Mouse (Mus musculus): ENCODE data around the gene Cnnm2. TPM values are rescaled to one million over a fixed set of nuclear protein-coding genes. Genes with fewer than 3 reads are reported as not detected.

Gene Cnnm2
- total and polyA plus RNA-seq, 3 experiments: 4.0 to 10.7 TPM; not detected in 1

DNA sequence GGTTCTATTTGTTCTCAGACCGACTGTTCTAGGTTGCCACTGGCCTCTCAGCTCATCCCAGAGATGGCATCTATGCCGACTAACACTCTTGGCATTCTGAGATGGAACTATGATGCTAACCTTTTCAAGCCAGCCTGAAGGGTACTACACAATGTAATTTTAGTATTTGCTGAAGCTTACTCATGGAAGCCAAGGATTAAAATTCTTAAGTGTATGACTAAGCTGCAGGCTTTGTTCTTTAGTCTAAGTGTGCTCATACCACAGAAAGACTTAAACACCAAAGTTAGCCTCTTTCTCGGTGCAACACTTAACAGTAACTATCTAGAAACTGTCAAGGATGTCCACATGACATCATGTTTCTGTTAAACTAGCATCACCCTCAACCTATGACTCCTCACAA lies 131.5 kb downstream of the Cnnm2 start:
- H3K9me3 ChIP-seq (replicated peaks; ENCODE audit: insufficient read depth, low read length): no peaks in the 10 kb centered on the region
- no peak overlapping the region for H3K9ac ChIP-seq (ENCODE audit: control insufficient read depth, low read depth, low read length, poor library complexity, severe bottlenecking)
- H3K4me1 ChIP-seq (ENCODE audit: control insufficient read depth in 1 of 2, insufficient read depth in 2 of 2, low read length in 2 of 2): peaks cover 8 to 22% of the 10 kb centered on the region in 2 experiments
- no peak for DNase-seq (ENCODE audit: low read depth, low spot score)
- no peak overlapping the region for H3K4me3 ChIP-seq (ENCODE audit: control insufficient read depth in 1 of 2, insufficient read depth in 1 of 2, low read depth in 2 of 2, low read length in 2 of 2)
- peaks cover 22 to 44% of the 10 kb centered on the region in 2 experiments for H3K36me3 ChIP-seq (ENCODE audit: control insufficient read depth in 1 of 2, insufficient read depth in 2 of 2, low read length in 2 of 2)
- H3K79me2 ChIP-seq (ENCODE audit: control insufficient read depth, insufficient read depth, low read length, poor library complexity): no peaks in the 10 kb centered on the region
- no peak for TF ChIP-seq POLR2A (IDR thresholded peaks at IDR 0.05; ENCODE audit: control insufficient read depth in 1 of 2, insufficient read depth in 1 of 2, low read depth in 1 of 2, low read length in 2 of 2, poor library complexity in 1 of 2)
- no peak for TF ChIP-seq ZMIZ1 (IDR thresholded peaks at IDR 0.05; ENCODE audit: low read depth, low read length)
- no peak for TF ChIP-seq RCOR1 (IDR thresholded peaks at IDR 0.05; ENCODE audit: low read depth, low read length)
- TF ChIP-seq MAX (IDR thresholded peaks at IDR 0.05; ENCODE audit: low read length): no peak
- TF ChIP-seq NRF1 (IDR thresholded peaks at IDR 0.05; ENCODE audit: insufficient read depth, low read depth, low read length, poor library complexity, severe bottlenecking): no peak
- no peak for TF ChIP-seq GABPA (IDR thresholded peaks at IDR 0.05; ENCODE audit: low read depth, low read length)
- TF ChIP-seq POLR2AphosphoS5 (IDR thresholded peaks at IDR 0.05; ENCODE audit: borderline replicate concordance, low read depth, low read length): no peak
- TF ChIP-seq SIN3A (IDR thresholded peaks at IDR 0.05; ENCODE audit: low read length): no peak
- TF ChIP-seq CHD1 (IDR thresholded peaks at IDR 0.05; ENCODE audit: low read depth, low read length): no peak
- TF ChIP-seq ZC3H11A (IDR thresholded peaks at IDR 0.05; ENCODE audit: low read depth, low read length): no peak
- no peak for TF ChIP-seq MAZ (IDR thresholded peaks at IDR 0.05; ENCODE audit: low read depth, low read length)
- TF ChIP-seq ELF1 (IDR thresholded peaks at IDR 0.05; ENCODE audit: low read depth, low read length): no peak
- no peak for TF ChIP-seq SMC3 (IDR thresholded peaks at IDR 0.05; ENCODE audit: low read depth, low read length)
- TF ChIP-seq ETS1 (IDR thresholded peaks at IDR 0.05; ENCODE audit: low read depth, low read length): no peak
- no peak for TF ChIP-seq UBTF (IDR thresholded peaks at IDR 0.05; ENCODE audit: borderline replicate concordance, insufficient read depth, low read depth, low read length)
- TF ChIP-seq CHD2 (IDR thresholded peaks at IDR 0.05; ENCODE audit: low read length): no peak
- H3K27ac ChIP-seq (ENCODE audit: control insufficient read depth, low read depth, low read length): no peak overlapping the region
- no peaks in the 10 kb centered on the region for H3K27me3 ChIP-seq (ENCODE audit: control insufficient read depth in 1 of 2, insufficient read depth in 2 of 2, low read length in 2 of 2)

DNA sequence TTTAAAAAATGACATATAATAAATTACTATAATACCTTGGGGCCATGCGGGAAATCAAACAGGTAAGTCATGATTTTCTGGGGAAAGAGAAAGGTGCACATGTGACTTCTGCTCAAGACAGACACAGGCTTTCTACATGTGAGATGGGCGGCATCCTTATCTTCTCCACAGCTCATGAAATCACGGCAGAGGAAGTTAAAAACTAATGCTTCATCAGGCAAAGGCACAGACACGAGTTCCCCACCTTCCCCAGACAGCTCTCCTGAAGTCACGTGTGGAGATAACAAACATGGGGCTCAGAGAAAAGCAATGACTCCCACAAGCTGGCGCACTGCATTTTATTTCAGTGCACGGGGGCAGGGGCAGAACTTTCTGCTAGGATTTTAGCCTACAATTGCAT lies 132.1 kb downstream of the Cnnm2 start:
- no peak overlapping the region for H3K27ac ChIP-seq (ENCODE audit: control insufficient read depth, low read depth, low read length)
- no peaks in the 10 kb centered on the region for H3K79me2 ChIP-seq (ENCODE audit: control insufficient read depth, insufficient read depth, low read length, poor library complexity)
- no peaks in the 10 kb centered on the region for H3K9me3 ChIP-seq (replicated peaks; ENCODE audit: insufficient read depth, low read length)
- peaks cover 8 to 19% of the 10 kb centered on the region in 2 experiments for H3K4me1 ChIP-seq (ENCODE audit: control insufficient read depth in 1 of 2, insufficient read depth in 2 of 2, low read length in 2 of 2)
- H3K9ac ChIP-seq (ENCODE audit: control insufficient read depth, low read depth, low read length, poor library complexity, severe bottlenecking): no peak overlapping the region
- peak; percentile 53 for DNase-seq (ENCODE audit: low read depth, low spot score)
- peaks cover 19 to 49% of the 10 kb centered on the region in 2 experiments for H3K36me3 ChIP-seq (ENCODE audit: control insufficient read depth in 1 of 2, insufficient read depth in 2 of 2, low read length in 2 of 2)
- H3K27me3 ChIP-seq (ENCODE audit: control insufficient read depth in 1 of 2, insufficient read depth in 2 of 2, low read length in 2 of 2): no peaks in the 10 kb centered on the region
- H3K4me3 ChIP-seq (ENCODE audit: control insufficient read depth in 1 of 2, insufficient read depth in 1 of 2, low read depth in 2 of 2, low read length in 2 of 2): no peak overlapping the region
- peak; percentile 47; the same call in 1 of the 2 replicates for TF ChIP-seq MXI1 (IDR thresholded peaks at IDR 0.05; ENCODE audit: low read depth, low read length)
- TF ChIP-seq RAD21 (IDR thresholded peaks at IDR 0.05; ENCODE audit: low read depth, low read length): no peak
- no peak for TF ChIP-seq CHD2 (IDR thresholded peaks at IDR 0.05; ENCODE audit: low read length)
- no peak for TF ChIP-seq E2F4 (IDR thresholded peaks at IDR 0.05; ENCODE audit: borderline replicate concordance, low read depth, low read length)
- TF ChIP-seq ZMIZ1 (IDR thresholded peaks at IDR 0.05; ENCODE audit: low read depth, low read length): no peak
- peak; percentile 74 for TF ChIP-seq GATA1 (IDR thresholded peaks at IDR 0.05; ENCODE audit: low read depth, low read length)
- TF ChIP-seq MAZ (IDR thresholded peaks at IDR 0.05; ENCODE audit: low read depth, low read length): no peak
- TF ChIP-seq POLR2AphosphoS5 (IDR thresholded peaks at IDR 0.05; ENCODE audit: borderline replicate concordance, low read depth, low read length): no peak
- no peak for TF ChIP-seq UBTF (IDR thresholded peaks at IDR 0.05; ENCODE audit: borderline replicate concordance, insufficient read depth, low read depth, low read length)
- TF ChIP-seq POLR2AphosphoS2 (IDR thresholded peaks at IDR 0.05; ENCODE audit: low read length): no peak
- peak in 1 of 2 experiments; percentile 50; a peak in 2 of 4 replicates for TF ChIP-seq EP300 (IDR thresholded peaks at IDR 0.05; ENCODE audit: low read depth in 1 of 2, low read length in 2 of 2)
- no peak for TF ChIP-seq NELFE (IDR thresholded peaks at IDR 0.05; ENCODE audit: low read depth, low read length)
- no peak for TF ChIP-seq JUND (IDR thresholded peaks at IDR 0.05; ENCODE audit: low read depth, low read length)
- peak; percentile 56; the same call in 1 of the 2 replicates for TF ChIP-seq ETS1 (IDR thresholded peaks at IDR 0.05; ENCODE audit: low read depth, low read length)
- no peak for TF ChIP-seq POLR2A (IDR thresholded peaks at IDR 0.05; ENCODE audit: control insufficient read depth in 1 of 2, insufficient read depth in 1 of 2, low read depth in 1 of 2, low read length in 2 of 2, poor library complexity in 1 of 2)
- TF ChIP-seq SIN3A (IDR thresholded peaks at IDR 0.05; ENCODE audit: low read length): 0 out of 2 replicates have a peak, but pooled peaks have one; percentile 40
- peak; percentile 79; the same call in 1 of the 2 replicates for TF ChIP-seq BHLHE40 (IDR thresholded peaks at IDR 0.05; ENCODE audit: borderline replicate concordance, low read depth, low read length)
- TF ChIP-seq SMC3 (IDR thresholded peaks at IDR 0.05; ENCODE audit: low read depth, low read length): no peak
- TF ChIP-seq CHD1 (IDR thresholded peaks at IDR 0.05; ENCODE audit: low read depth, low read length): no peak
- TF ChIP-seq ZNF384 (IDR thresholded peaks at IDR 0.05; ENCODE audit: low read depth, low read length): no peak
- no peak for TF ChIP-seq ELF1 (IDR thresholded peaks at IDR 0.05; ENCODE audit: low read depth, low read length)
- no peak for TF ChIP-seq HCFC1 (IDR thresholded peaks at IDR 0.05; ENCODE audit: low read depth, low read length)
- no peak for TF ChIP-seq MYB (IDR thresholded peaks at IDR 0.05; ENCODE audit: low read depth, low read length)
- TF ChIP-seq RCOR1 (IDR thresholded peaks at IDR 0.05; ENCODE audit: low read depth, low read length): peak; percentile 94
- peak; percentile 36; the same call in 1 of the 2 replicates for TF ChIP-seq TCF12 (IDR thresholded peaks at IDR 0.05; ENCODE audit: low read depth, low read length)
